Mouse (Mus musculus): ENCODE measurements at regions not wholly inside any gene's neighbourhood (a gene's known extent, or its start where the extent isn't known, plus 50 kb on each side); places are given as distances from the start of the nearest gene placed in this dataset.

- no peak for DNase-seq
These were observed 80.1 kb downstream of the Gm572 start for GRCm38 (mm10) chr4:148723208-148723607.

GRCm38 (mm10) chr4:148723934-148724719 lies 80.1 kb upstream of the Casz1 start:
- no peak for DNase-seq

GRCm38 (mm10) chr4:148728800-148729199 lies 75.4 kb upstream of the Casz1 start:
- no peak for DNase-seq

- DNase-seq, result no peak
These were observed 72.6 kb upstream of the Casz1 start for GRCm38 (mm10) chr4:148731586-148731985.

- no peak for DNase-seq
These were observed 70.2 kb upstream of the Casz1 start for GRCm38 (mm10) chr4:148734061-148734460.

- DNase-seq, result no peak
These were observed 69.7 kb upstream of the Casz1 start for GRCm38 (mm10) chr4:148734547-148734946.

GRCm38 (mm10) chr4:148738601-148739530 lies 65.4 kb upstream of the Casz1 start:
- DNase-seq, result no peak

GRCm38 (mm10) chr4:148742549-148743413 lies 61.4 kb upstream of the Casz1 start:
- DNase-seq, result peak; percentile 88 to 89

GRCm38 (mm10) chr4:148743414-148743844 lies 60.8 kb upstream of the Casz1 start:
- DNase-seq, result no peak

GRCm38 (mm10) chr4:148744053-148744452 lies 60.2 kb upstream of the Casz1 start:
- DNase-seq, result no peak

GRCm38 (mm10) chr4:148746460-148747314 lies 57.5 kb upstream of the Casz1 start:
- no peak for DNase-seq

GRCm38 (mm10) chr4:148747315-148747644 lies 56.9 kb upstream of the Casz1 start:
- no peak for DNase-seq

GRCm38 (mm10) chr4:148750030-148750429 lies 54.2 kb upstream of the Casz1 start:
- no peak for DNase-seq

- DNase-seq, result no peak
These were observed 52.6 kb upstream of the Casz1 start for GRCm38 (mm10) chr4:148751591-148751990.

- DNase-seq, result no peak
These were observed 51.7 kb upstream of the Casz1 start for GRCm38 (mm10) chr4:148752360-148753093.

GRCm38 (mm10) chr4:148753143-148753798 lies 51.0 kb upstream of the Casz1 start:
- no peak for DNase-seq

GRCm38 (mm10) chr4:148753849-148754248 lies 50.4 kb upstream of the Casz1 start:
- DNase-seq, result no peak
